Mouse (Mus musculus) forebrain, postnatal 0 days (tissue): ENCODE data around the gene Trappc6b. TPM values are rescaled to one million over a fixed set of nuclear protein-coding genes. Genes with fewer than 3 reads are reported as not detected.

ENCODE experiments used
- ATAC-seq: fragments of 200-750 bp; cut with Nextera tagmentation; 2 replicates; pipeline ENCODE4 v1.8.0; 2017; ENCODE audit warnings: mild to moderate bottlenecking, moderate library complexity
- DNase-seq: peaks from one replicate; pipeline ENCODE4 v3.0.0-alpha.2; 2015
- H3K27ac ChIP-seq: fragments of 300-500 bp; sonication (generic); 2 replicates; pipeline ENCODE4 v1.5.1; 2014; ENCODE audit warnings: low read depth, mild to moderate bottlenecking, antibody characterized with exemption, low read length, moderate library complexity, mixed read lengths
- H3K27me3 ChIP-seq: fragments of 300-500 bp; sonication (generic); 2 replicates; pipeline ENCODE4 v1.6.1; 2014; ENCODE audit warnings: mild to moderate bottlenecking, low read length, mixed read lengths; ENCODE audit not compliant: insufficient read depth
- H3K36me3 ChIP-seq: fragments of 300-500 bp; sonication (generic); 2 replicates; pipeline ENCODE4 v1.6.1; 2014; ENCODE audit warnings: mild to moderate bottlenecking, moderate library complexity; ENCODE audit not compliant: insufficient read depth
- H3K4me1 ChIP-seq: fragments of 300-500 bp; sonication (generic); 2 replicates; pipeline ENCODE4 v1.6.1; 2014; ENCODE audit warnings: antibody characterized with exemption; ENCODE audit not compliant: insufficient read depth
- H3K4me2 ChIP-seq: fragments of 300-500 bp; sonication (generic); 2 replicates; pipeline ENCODE4 v1.6.1; 2014; ENCODE audit warnings: low read depth, mild to moderate bottlenecking, moderate library complexity
- H3K4me3 ChIP-seq: fragments of 300-500 bp; sonication (generic); 2 replicates; pipeline ENCODE4 v1.5.1; 2014; ENCODE audit warnings: low read depth, low read length, mixed read lengths
- H3K9ac ChIP-seq: fragments of 300-500 bp; sonication (generic); 2 replicates; pipeline ENCODE4 v1.6.1; 2014; ENCODE audit warnings: mild to moderate bottlenecking
- H3K9me3 ChIP-seq: fragments of 300-500 bp; sonication (generic); 2 replicates; pipeline ENCODE4 v1.6.1; 2016; ENCODE audit warnings: low read length
- CTCF ChIP-seq: sonication (generic); IDR thresholded peaks from 2 replicates; pipeline ENCODE4 v1.5.1; 2016; ENCODE audit warnings: antibody characterized with exemption, control low read depth, low read depth
- WGBS: fragments of 180-500 bp; shearing (Covaris S2); extraction: QIAGEN DNeasy Blood & Tissue Kit; methylation state at CpG from one replicate; pipeline ENCODE4 v1.1.7; 2014; 5-methylcytosine and 5-hydroxymethylcytosine counted together
- polyA plus RNA-seq: library from polyadenylated mRNA; unstranded; fragments of >200 nt; fragmentation: Nextera tagmentation; extraction: Ambion mirVana; gene quantifications from 2 replicates; pipeline ENCODE4 v1.2.1, GENCODE M21; 2015
- total RNA-seq: library from RNA; depleted of rRNA; stranded (reverse); fragments of >200 nt; gene quantifications from 2 replicates; pipeline ENCODE4 v1.2.3, GENCODE M21; 2014; rRNA removed

Gene Trappc6b
- total and polyA plus RNA-seq, 2 experiments from 2014 or later, result 68.3 to 178 TPM

DNA sequence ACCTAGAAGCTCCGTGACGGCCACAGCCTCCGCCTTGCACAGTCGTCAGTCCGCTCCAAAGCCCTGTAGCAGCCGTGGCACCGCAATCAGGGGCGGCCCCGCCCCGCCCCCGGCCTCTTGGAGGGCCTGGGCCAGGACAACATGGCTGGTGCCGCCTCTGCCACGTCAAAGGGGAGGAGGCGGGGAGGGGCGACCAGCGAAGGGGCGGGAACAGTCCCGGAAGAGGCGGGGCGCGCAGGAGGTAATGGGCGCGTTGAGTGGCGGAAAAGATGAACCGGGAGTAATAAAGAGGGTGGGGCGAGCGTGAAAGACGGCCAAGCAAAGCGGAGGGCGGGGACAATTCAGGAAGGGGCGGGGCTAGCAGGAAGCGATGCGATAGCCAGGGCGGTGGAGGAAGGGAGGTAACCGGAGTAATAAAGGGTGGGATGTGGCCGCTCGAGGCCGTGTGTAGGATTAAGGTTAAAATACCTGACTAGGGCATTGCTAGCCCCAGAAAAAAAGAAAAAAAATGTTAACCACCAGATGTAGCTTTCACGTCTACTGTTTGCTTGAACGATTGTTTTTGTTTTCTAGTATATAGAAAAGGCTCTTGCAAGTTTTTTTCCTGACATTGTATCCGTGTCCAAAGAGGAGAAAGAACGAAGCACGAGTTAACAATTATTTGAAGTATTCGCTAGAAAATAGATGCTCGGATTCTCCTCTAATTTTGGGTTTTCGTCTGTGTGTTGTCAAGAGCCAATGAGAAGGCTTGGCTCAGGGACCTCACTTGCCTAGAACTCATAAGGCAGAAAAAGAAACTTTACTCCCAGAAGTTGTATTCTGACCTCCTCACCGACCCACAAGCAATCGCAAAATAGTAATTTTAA, 49.2 kb downstream of the Trappc6b start, which contains the start of gene Sec23a:
Sec23a (minus strand) TSS at position 174 of the 866 bp plus-strand sequence.
- ATAC-seq, result peak; percentile 95
- 2% methylated on average over 48 of the region's 48 CpGs for WGBS

DNA sequence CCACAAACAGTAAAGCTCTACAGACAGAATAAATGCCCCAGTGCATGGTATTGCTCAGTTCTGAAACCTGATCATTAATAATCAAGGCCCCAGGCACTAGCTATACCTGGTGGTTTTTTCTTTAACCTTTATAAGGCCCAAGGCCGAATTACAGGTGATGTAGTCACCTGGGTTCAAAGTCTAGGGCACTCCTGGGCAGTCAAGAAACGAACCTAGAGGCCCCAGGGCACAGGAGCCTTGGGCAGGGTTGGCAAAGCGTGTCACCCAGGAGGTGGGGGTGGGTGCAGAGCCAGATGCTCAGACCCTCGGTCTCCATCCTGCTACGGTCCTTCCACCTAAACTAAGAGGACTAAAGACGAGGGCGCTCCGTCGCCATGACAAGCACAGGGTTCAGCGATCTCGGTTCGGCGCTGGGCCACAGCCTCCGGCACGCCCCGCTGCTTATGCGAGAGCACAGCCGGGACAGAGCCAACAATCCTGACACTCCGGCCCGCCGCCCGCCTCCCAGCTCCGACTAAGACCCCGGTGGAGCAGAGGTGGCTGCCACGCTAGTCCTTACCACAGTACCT, 49.9 kb downstream of the Trappc6b start:
- WGBS, result 2% methylated on average over 25 of the region's 25 CpGs
- peak overlapping the region; percentile 90 for H3K4me3 ChIP-seq
- H3K4me2 ChIP-seq, result peak overlapping the region; percentile 84
- no peaks in the 10 kb centered on the region for H3K9me3 ChIP-seq
- peaks cover 22% of the 10 kb centered on the region; the same call in 1 of the 2 replicates for H3K4me1 ChIP-seq
- DNase-seq (no peak), ATAC-seq (no peak)
- H3K9ac ChIP-seq, result peak overlapping the region; percentile 82
- peak overlapping the region; percentile 86 for H3K27ac ChIP-seq
- peaks cover 6% of the 10 kb centered on the region for H3K36me3 ChIP-seq
- H3K27me3 ChIP-seq, result no peaks in the 10 kb centered on the region
- TF ChIP-seq CTCF, result no peak

More for the DNA sequence above, 49.2 kb downstream of the Trappc6b start, which contains the start of gene Sec23a:
- peak within 1 kb of the TSS; percentile 90 for H3K4me3 ChIP-seq
- TF ChIP-seq CTCF, result no peak
- peaks cover 22% of the 10 kb centered on the region; the same call in 1 of the 2 replicates for H3K4me1 ChIP-seq
- peaks cover under 1% of the 10 kb centered on the region for H3K36me3 ChIP-seq
- H3K9ac ChIP-seq, result peak within 1 kb of the TSS; percentile 82
- DNase-seq, result peak; percentile 96
- peak within 1 kb of the TSS; percentile 86 for H3K27ac ChIP-seq
- H3K9me3 ChIP-seq, result no peaks in the 10 kb centered on the region
- H3K4me2 ChIP-seq, result peak within 1 kb of the TSS; percentile 84
- no peaks in the 10 kb centered on the region for H3K27me3 ChIP-seq

DNA sequence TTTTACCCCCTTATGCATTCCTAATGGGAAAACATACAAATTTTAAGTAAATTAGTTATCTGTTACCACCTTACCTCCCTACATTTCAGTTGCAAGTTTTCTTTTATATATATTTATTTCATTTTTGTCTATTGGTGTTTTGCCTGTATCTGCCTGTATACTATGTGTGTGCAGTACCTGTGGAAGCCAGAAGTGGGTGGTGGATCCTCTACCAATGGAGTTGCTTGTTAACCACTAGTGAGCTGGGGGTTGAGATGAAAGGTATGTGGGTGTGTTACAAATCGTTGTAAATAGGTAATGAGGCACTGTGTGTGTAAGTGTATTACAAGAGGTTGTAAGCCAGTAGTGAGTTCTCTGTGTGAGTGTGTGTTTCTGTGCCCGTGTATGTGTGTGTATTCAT, 50.8 kb downstream of the Trappc6b start:
- Histone ChIP-seq H3K9me3 (no peaks in the 10 kb centered on the region), H3K4me2 (peak overlapping the region; percentile 11; the same call in 1 of the 2 replicates), H3K4me3 (peak overlapping the region; percentile 90), H3K36me3 (peaks cover 15% of the 10 kb centered on the region), H3K9ac (no peak overlapping the region), H3K27ac (no peak overlapping the region), H3K27me3 (no peaks in the 10 kb centered on the region), H3K4me1 (peaks cover 22% of the 10 kb centered on the region; the same call in 1 of the 2 replicates)
- WGBS, result 65% methylated on average over 2 of the region's 2 CpGs
- ATAC-seq (no peak), DNase-seq (peak; percentile 10)
- peak; percentile 45 for TF ChIP-seq CTCF

Other genes with a start within 250 kb of the Trappc6b start
- gene Sec23a, start 49.5 kb downstream of the Trappc6b start, total RNA-seq, result 156 and 159 TPM in 2 replicates
- gene Sec23a, start 49.5 kb downstream of the Trappc6b start, polyA plus RNA-seq, result 84.4 and 95.5 TPM in 2 replicates
- 5.5 and 6.7 TPM in 2 replicates for gene Gemin2, start 48.1 kb downstream of the Trappc6b start, total RNA-seq
- 9.3 and 10.8 TPM in 2 replicates for gene Gemin2, start 48.1 kb downstream of the Trappc6b start, polyA plus RNA-seq
- gene Pnn, start 5.4 kb upstream of the Trappc6b start, total RNA-seq, result 21.9 and 28.8 TPM in 2 replicates
- 38.1 and 50.3 TPM in 2 replicates for gene Pnn, start 5.4 kb upstream of the Trappc6b start, polyA plus RNA-seq
- 24.2 and 29.6 TPM in 2 replicates for gene Mia2, start 34.3 kb upstream of the Trappc6b start, total RNA-seq
- gene Mia2, start 34.3 kb upstream of the Trappc6b start, polyA plus RNA-seq, result 21.5 and 26.9 TPM in 2 replicates
- gene Fbxo33, start 158.3 kb upstream of the Trappc6b start, total RNA-seq, result 18.5 and 21.1 TPM in 2 replicates
- gene Fbxo33, start 158.3 kb upstream of the Trappc6b start, polyA plus RNA-seq, result 7.4 and 8.2 TPM in 2 replicates